Mouse (Mus musculus) E14TG2a.4 (cell line): ENCODE results near the gene Tet2.
A peak's percentile ranks its signal among the peaks of the same experiment; 100 is the strongest.
"Not testable (repeated sequence)": the region's sequence is repeated elsewhere in the genome, so short reads cannot be mapped to it uniquely, and the experiment has no call there.

Experiments used
- H3K27me3 ChIP-seq: 2 replicates; pipeline ENCODE4 v1.6.1; 2014; ENCODE audit warnings: low read length, control low read depth; ENCODE audit not compliant: insufficient read depth
- H3K36me3 ChIP-seq: 2 replicates; pipeline ENCODE4 v1.6.1; 2014; ENCODE audit warnings: low read length, control low read depth; ENCODE audit not compliant: insufficient read depth
- H3K4me1 ChIP-seq: replicated peaks from 2 replicates; pipeline ENCODE4 v1.6.1; 2014; ENCODE audit warnings: low read depth, low read length, control low read depth
- H3K4me3 ChIP-seq: replicated peaks from 2 replicates; pipeline ENCODE4 v1.5.1; 2014; ENCODE audit warnings: mild to moderate bottlenecking, low read length
- H3K9me3 ChIP-seq: 2 replicates; pipeline ENCODE4 v1.6.1; 2014; ENCODE audit warnings: low read length, control low read depth
- CTCF ChIP-seq: conservative IDR thresholded peaks from 2 replicates; pipeline ENCODE4 v1.5.1; 2014; ENCODE audit warnings: low read length
- NANOG ChIP-seq: IDR thresholded peaks from 2 replicates; pipeline ENCODE4 v1.6.1; 2014; ENCODE audit warnings: borderline replicate concordance, low read length, mixed read lengths
- POU5F1 ChIP-seq: IDR thresholded peaks from 2 replicates; pipeline ENCODE4 v1.6.1; 2014; ENCODE audit warnings: low read length, borderline replicate concordance

Gene Tet2

GRCm38 (mm10) chr3:133543101-133544020, 1.6 kb downstream of the Tet2 start:
- Histone ChIP-seq H3K27me3 (no peaks in the 10 kb centered on the region), H3K9me3 (no peaks in the 10 kb centered on the region), H3K36me3 (no peaks in the 10 kb centered on the region), H3K4me3 (peak overlapping the region; percentile 94), H3K4me1 (peaks cover 45% of the 10 kb centered on the region)
- TF ChIP-seq NANOG (no peak), POU5F1 (no peak), CTCF (no peak)

DNA sequence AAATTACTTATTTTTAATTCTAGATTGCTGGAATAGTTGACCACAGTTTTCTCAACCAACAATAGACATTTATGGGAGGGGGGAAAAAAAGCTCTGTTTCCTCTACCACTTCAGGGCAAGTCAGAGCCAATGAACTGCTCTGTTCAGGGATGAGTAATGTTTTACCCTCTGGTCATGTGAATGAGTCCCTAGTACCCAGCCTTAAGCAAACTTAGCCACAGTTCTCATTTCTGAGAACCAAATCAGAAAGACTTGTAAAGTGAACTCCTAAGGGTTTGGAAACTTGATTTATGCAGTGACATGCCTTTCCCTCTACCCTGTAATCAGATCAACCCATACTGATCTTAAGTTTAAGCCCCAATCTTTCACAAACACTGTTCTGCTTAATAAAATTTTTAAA, 2.9 kb downstream of the Tet2 start:
- no peak for TF ChIP-seq CTCF
- TF ChIP-seq NANOG, result no peak
- TF ChIP-seq POU5F1, result no peak
- peaks cover 6% of the 10 kb centered on the region for H3K36me3 ChIP-seq
- H3K9me3 ChIP-seq, result no peaks in the 10 kb centered on the region
- peaks cover 54% of the 10 kb centered on the region for H3K4me1 ChIP-seq
- no peaks in the 10 kb centered on the region for H3K27me3 ChIP-seq
- peak overlapping the region; percentile 94 for H3K4me3 ChIP-seq

GRCm38 (mm10) chr3:133541000-133541399, 3.9 kb downstream of the Tet2 start:
- no peaks in the 10 kb centered on the region for H3K9me3 ChIP-seq
- H3K4me3 ChIP-seq, result peak overlapping the region; percentile 26; the same call in 1 of the 2 replicates
- H3K4me1 ChIP-seq, result peaks cover 60% of the 10 kb centered on the region
- H3K36me3 ChIP-seq, result peaks cover 14% of the 10 kb centered on the region
- TF ChIP-seq NANOG (no peak), CTCF (no peak)
- no peaks in the 10 kb centered on the region for H3K27me3 ChIP-seq

GRCm38 (mm10) chr3:133539991-133540390, 4.9 kb downstream of the Tet2 start:
- H3K4me1 ChIP-seq, result peaks cover 69% of the 10 kb centered on the region
- no peak for TF ChIP-seq CTCF
- TF ChIP-seq POU5F1, result no peak
- no peak for TF ChIP-seq NANOG
- no peaks in the 10 kb centered on the region for H3K27me3 ChIP-seq
- peaks cover 20% of the 10 kb centered on the region for H3K36me3 ChIP-seq
- H3K9me3 ChIP-seq, result no peaks in the 10 kb centered on the region
- peak overlapping the region; percentile 30; the same call in 1 of the 2 replicates for H3K4me3 ChIP-seq

DNA sequence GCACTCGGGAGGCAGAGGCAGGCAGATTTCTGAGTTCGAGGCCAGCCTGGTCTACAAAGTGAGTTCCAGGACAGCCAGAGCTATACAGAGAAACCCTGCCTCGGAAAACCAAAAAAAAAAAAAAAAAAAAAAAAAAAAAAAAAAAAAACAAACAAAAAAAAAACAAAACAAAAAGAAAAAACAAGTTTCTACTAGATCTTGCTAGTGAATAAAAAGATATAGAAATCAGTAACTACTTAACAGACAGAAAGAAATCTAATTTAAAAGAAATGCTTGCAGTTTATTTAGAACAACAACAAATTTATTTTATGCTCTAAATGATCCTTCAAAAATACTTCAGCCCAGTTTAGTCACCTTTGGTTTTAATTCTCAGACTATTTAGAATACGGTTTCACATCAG, 6.4 kb downstream of the Tet2 start:
- Histone ChIP-seq H3K4me3 (peak overlapping the region; percentile 8; the same call in 1 of the 2 replicates), H3K4me1 (peaks cover 74% of the 10 kb centered on the region), H3K36me3 (peaks cover 20% of the 10 kb centered on the region)
- not testable (repeated sequence) for H3K9me3 ChIP-seq, H3K27me3 ChIP-seq

- Histone ChIP-seq H3K9me3 (no peaks in the 10 kb centered on the region), H3K36me3 (peaks cover 27% of the 10 kb centered on the region), H3K4me1 (peaks cover 76% of the 10 kb centered on the region), H3K4me3 (peak overlapping the region; percentile 30; the same call in 1 of the 2 replicates), H3K27me3 (no peaks in the 10 kb centered on the region)
- TF ChIP-seq POU5F1 (no peak), CTCF (no peak), NANOG (no peak)
These were observed 9.3 kb downstream of the Tet2 start for GRCm38 (mm10) chr3:133535644-133536043.

- Histone ChIP-seq H3K4me3 (peak overlapping the region; percentile 70), H3K27me3 (no peaks in the 10 kb centered on the region), H3K36me3 (peaks cover 27% of the 10 kb centered on the region), H3K9me3 (no peaks in the 10 kb centered on the region), H3K4me1 (peaks cover 72% of the 10 kb centered on the region)
- TF ChIP-seq NANOG, result no peak
- TF ChIP-seq POU5F1, result no peak
- no peak for TF ChIP-seq CTCF
These were observed 10.9 kb downstream of the Tet2 start for GRCm38 (mm10) chr3:133534066-133534465.

GRCm38 (mm10) chr3:133533272-133533995, 11.5 kb downstream of the Tet2 start:
- Histone ChIP-seq H3K27me3 (no peaks in the 10 kb centered on the region), H3K9me3 (no peaks in the 10 kb centered on the region), H3K4me3 (peak overlapping the region; percentile 70), H3K36me3 (peaks cover 27% of the 10 kb centered on the region), H3K4me1 (peaks cover 68% of the 10 kb centered on the region)
- TF ChIP-seq POU5F1 (no peak), NANOG (no peak), CTCF (no peak)
